Mouse (Mus musculus) thymus, adult 2 months (tissue): Measurements from ENCODE around the gene Ube2i.

Source experiments
- CTCF ChIP-seq: fragments of 200-500 bp; IDR thresholded peaks from 2 replicates; pipeline ENCODE4 v1.5.1; 2012; ENCODE audit warnings: mild to moderate bottlenecking, control low read depth, low read length, moderate library complexity, borderline replicate concordance; ENCODE audit not compliant: control insufficient read depth, poor library complexity, insufficient read depth; ENCODE audit errors: extremely low read depth
- POLR2A ChIP-seq: fragments of 200-500 bp; IDR thresholded peaks from 2 replicates; pipeline ENCODE4 v1.6.1; 2012; ENCODE audit warnings: mild to moderate bottlenecking, low read length, control low read depth, moderate library complexity; ENCODE audit not compliant: control insufficient read depth, poor library complexity, insufficient read depth; ENCODE audit errors: extremely low read depth

DNA sequence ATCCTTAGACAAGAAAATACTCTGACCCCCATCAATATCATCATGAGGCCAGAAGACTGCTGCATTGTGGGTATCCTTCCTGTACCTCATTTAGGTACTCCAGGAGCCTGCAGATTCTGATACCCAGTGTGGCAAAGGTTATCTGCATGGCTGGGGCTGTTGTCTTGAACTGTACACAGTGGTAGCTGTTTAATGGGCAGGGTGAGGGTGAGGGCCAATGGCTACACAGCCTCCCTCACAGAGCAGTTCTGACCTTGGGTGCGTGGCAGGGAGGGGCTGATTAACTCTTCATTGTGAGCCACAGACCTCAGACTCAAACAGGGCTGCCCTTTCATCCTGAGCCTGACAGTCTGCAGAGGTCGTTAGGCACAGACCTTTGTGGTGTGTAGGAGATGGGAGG lies 48.5 kb upstream of the Ube2i start:
- TF ChIP-seq CTCF (no peak), POLR2A (no peak)
